Mouse (Mus musculus): ENCODE results near the gene Ccz1.

DNA sequence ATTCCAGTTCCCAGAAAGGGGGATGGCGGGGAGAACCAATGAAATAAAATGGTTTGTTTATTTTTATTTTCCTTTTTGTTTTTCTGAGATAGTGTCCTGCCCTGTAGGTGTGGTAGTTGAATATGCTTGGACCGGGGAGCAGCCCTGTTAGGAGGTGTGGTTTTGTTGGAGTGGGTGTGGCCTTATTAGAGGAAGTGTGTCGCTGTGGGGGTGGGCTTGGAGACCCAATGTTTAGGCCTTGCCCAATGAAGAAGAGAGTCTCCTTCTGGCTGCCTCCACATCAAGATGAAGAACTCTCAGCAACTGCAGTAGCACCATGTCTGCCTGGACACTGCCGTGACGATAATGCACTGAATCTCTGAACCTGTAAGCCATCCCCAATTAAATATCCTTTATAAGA lies 25.2 kb upstream of the Ccz1 start:
- no peak for TF ChIP-seq GATA1 (IDR thresholded peaks at IDR 0.05; ENCODE audit: borderline replicate concordance, low read length)
- no peak for TF ChIP-seq FLI1 (IDR thresholded peaks at IDR 0.05; ENCODE audit: low read length)
